Mouse (Mus musculus): ENCODE results near the gene Atrnl1. TPM values are rescaled to one million over a fixed set of nuclear protein-coding genes. Genes with fewer than 3 reads are reported as not detected.

Gene Atrnl1
- polyA plus RNA-seq, 1 experiment = 5.6 TPM

DNA sequence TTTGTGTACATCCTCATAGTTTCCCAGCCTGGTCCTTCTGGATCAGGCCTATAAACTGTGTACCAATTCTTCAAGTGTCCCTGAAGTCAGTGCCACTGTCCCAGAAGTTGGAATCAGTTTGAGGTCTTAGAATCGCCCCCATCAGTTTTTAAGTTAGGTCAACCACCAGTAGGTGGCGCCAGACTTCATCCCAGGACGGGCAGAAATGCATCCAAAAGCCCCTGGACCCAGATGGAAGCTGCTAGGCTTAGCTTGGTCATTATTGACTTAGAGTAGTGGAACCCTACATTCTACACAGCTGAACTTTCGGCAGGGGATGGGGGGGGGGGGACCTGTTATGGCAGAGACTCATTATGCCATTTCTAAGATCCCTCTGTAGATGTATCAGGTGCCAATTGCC is 387.1 kb downstream of the Atrnl1 start:
- WGBS = 57% methylated on average over 4 of the region's 4 CpGs
- peak; percentile 29; the same call in 1 of the 2 replicates for TF ChIP-seq CTCF (IDR thresholded peaks at IDR 0.05; ENCODE audit: extremely low read depth, insufficient read depth, insufficient read length, insufficient replicate concordance)
- no peak for TF ChIP-seq POLR2A (IDR thresholded peaks at IDR 0.05; ENCODE audit: low read depth, low read length)
- peak in 1 of 2 experiments; percentile 12 for DNase-seq (ENCODE audit: low read depth in 1 of 2, low spot score in 2 of 2)

DNA sequence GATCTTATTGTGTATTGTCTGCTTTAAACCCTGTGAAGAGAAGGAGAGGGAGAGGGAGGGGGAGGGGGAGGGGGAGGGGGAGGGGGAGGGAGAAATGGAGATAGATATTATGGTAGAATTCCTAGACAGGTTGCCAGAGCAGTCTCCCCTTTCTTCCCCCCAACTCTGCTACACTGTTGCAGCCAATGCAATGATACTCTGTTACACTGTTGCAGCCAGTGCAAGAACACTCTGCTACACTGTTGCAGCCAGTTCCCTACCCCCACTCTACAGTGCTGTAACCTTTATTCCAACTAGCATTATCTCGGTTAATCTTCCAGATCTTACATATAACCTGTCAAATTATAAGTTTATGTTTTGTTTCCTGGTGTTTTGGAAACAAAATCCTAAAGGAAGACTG is 400.8 kb downstream of the Atrnl1 start:
- no peak overlapping the region for H3K4me3 ChIP-seq (ENCODE audit: extremely low read depth, insufficient read depth, insufficient read length)
- no peak for DNase-seq (ENCODE audit: low read depth in 1 of 2, low spot score in 2 of 2)
- WGBS = 87% methylated on average over 1 of the region's 1 CpGs
- H3K27me3 ChIP-seq (ENCODE audit: control insufficient read depth, insufficient read depth, low read length) = no peaks in the 10 kb centered on the region
- H3K27ac ChIP-seq (ENCODE audit: insufficient read depth, low read length) = no peak overlapping the region
- TF ChIP-seq POLR2A (IDR thresholded peaks at IDR 0.05; ENCODE audit: low read depth, low read length) (no peak), CTCF (IDR thresholded peaks at IDR 0.05; ENCODE audit: extremely low read depth, insufficient read depth, insufficient read length, insufficient replicate concordance) (no peak)
- H3K4me1 ChIP-seq (ENCODE audit: control insufficient read depth, insufficient read depth, insufficient read length) = no peaks in the 10 kb centered on the region
- H3K36me3 ChIP-seq (ENCODE audit: control insufficient read depth, insufficient read depth, low read length) = no peaks in the 10 kb centered on the region

More for the DNA sequence above, 387.1 kb downstream of the Atrnl1 start:
- Histone ChIP-seq H3K4me1 (ENCODE audit: control insufficient read depth, insufficient read depth, insufficient read length) (peaks cover 5% of the 10 kb centered on the region; the same call in 1 of the 2 replicates), H3K4me3 (ENCODE audit: extremely low read depth, insufficient read depth, insufficient read length) (no peak overlapping the region), H3K27ac (ENCODE audit: insufficient read depth, low read length) (no peak overlapping the region), H3K27me3 (ENCODE audit: control insufficient read depth, insufficient read depth, low read length) (no peaks in the 10 kb centered on the region), H3K36me3 (ENCODE audit: control insufficient read depth, insufficient read depth, low read length) (no peaks in the 10 kb centered on the region)

DNA sequence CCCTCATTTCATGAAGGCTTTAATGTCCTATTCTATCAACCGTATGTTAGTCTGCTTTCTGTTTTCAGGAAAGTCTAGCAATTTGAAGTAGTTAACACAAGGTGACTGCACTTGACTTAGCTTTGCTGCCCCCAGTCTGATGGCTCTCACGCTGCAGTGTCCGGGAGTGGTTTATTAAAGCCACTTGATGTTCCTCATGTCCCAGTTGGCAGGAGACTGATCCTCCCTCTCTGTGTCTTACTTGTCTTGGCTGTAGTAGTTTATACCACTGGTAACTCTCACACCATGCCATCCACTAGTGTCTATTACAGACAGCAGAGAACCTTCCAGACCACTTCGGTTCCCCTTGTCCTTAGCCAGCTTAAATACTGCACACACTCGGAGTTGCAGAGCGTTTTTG is 404.9 kb downstream of the Atrnl1 start:
- TF ChIP-seq POLR2A (IDR thresholded peaks at IDR 0.05; ENCODE audit: low read depth, low read length) (no peak), CTCF (IDR thresholded peaks at IDR 0.05; ENCODE audit: extremely low read depth, insufficient read depth, insufficient read length, insufficient replicate concordance) (no peak)
- H3K27ac ChIP-seq (ENCODE audit: insufficient read depth, low read length) = no peak overlapping the region
- no peaks in the 10 kb centered on the region for H3K27me3 ChIP-seq (ENCODE audit: control insufficient read depth, insufficient read depth, low read length)
- 93% methylated on average over 6 of the region's 6 CpGs for WGBS
- no peak overlapping the region for H3K4me3 ChIP-seq (ENCODE audit: extremely low read depth, insufficient read depth, insufficient read length)
- no peaks in the 10 kb centered on the region for H3K4me1 ChIP-seq (ENCODE audit: control insufficient read depth, insufficient read depth, insufficient read length)
- no peak for DNase-seq (ENCODE audit: low read depth in 1 of 2, low spot score in 2 of 2)
- no peaks in the 10 kb centered on the region for H3K36me3 ChIP-seq (ENCODE audit: control insufficient read depth, insufficient read depth, low read length)

DNA sequence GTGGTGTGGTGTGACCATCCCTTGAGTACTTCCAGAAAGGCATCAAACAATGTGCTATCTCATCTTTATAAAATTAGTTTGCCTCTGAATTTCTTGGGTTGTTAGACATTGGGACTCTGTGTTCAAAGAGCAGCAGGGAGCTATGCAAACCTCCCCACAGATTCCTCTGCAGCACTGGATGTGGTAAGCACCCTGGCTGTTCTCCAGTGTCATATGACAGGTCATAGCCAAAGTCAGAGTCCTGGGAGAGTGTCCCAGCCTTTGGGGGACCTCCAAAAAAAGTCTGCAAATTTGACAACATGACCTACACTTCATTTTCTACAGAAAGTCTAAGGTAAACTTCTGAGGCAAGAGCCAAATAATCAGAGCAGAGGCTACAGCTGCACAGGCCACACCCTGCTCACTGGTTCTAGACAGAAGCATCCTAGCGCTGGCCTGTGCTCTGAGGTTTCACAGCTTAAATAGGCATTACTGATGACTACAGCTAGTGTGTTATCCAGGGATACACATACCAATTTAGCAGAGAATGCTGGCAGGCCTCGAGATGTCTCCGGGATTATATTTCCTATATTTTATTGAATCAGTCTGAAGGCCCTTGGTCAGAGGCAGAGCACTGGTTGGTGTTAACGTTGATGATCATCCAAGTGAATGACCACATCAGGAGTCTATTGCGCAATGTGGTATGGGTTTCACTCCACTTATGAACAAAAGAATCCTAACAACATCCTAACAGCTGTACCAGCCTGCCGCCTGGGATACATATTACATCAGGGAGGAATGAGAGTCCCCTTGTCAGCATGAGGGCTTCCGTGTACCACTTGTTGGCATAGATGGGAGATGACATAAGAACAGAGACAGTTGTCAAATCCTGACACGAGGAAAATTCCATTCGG is 406.0 kb downstream of the Atrnl1 start:
- Histone ChIP-seq H3K36me3 (ENCODE audit: control insufficient read depth, insufficient read depth, low read length) (no peaks in the 10 kb centered on the region), H3K27me3 (ENCODE audit: control insufficient read depth, insufficient read depth, low read length) (no peaks in the 10 kb centered on the region), H3K4me1 (ENCODE audit: control insufficient read depth, insufficient read depth, insufficient read length) (no peaks in the 10 kb centered on the region), H3K4me3 (ENCODE audit: extremely low read depth, insufficient read depth, insufficient read length) (no peak overlapping the region), H3K27ac (ENCODE audit: insufficient read depth, low read length) (no peak overlapping the region)
- 93% methylated on average over 9 of the region's 9 CpGs for WGBS
- no peak for TF ChIP-seq POLR2A (IDR thresholded peaks at IDR 0.05; ENCODE audit: low read depth, low read length)
- no peak for TF ChIP-seq CTCF (IDR thresholded peaks at IDR 0.05; ENCODE audit: extremely low read depth, insufficient read depth, insufficient read length, insufficient replicate concordance)
- DNase-seq (ENCODE audit: low read depth in 1 of 2, low spot score in 2 of 2) = no peak

DNA sequence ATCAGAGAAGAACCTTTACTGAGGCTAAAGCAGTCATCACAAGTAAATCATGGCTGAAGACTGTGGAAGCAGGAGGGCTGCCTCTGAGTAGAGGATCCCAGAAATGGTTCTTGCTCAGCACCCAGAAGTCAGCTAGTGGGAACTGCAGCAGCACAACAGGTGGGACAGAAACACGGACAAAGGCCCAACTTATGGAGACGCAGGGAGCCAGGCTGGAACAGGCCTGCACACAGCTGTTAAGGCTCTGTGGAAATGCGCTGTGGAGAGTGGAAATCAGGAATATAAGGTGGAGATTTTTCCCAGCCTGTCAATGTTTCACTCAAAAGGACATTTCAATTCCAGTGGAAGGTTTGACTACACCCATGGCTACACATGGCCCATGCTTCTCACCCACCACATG is 406.6 kb downstream of the Atrnl1 start:
- Histone ChIP-seq H3K36me3 (ENCODE audit: control insufficient read depth, insufficient read depth, low read length) (no peaks in the 10 kb centered on the region), H3K4me1 (ENCODE audit: control insufficient read depth, insufficient read depth, insufficient read length) (no peaks in the 10 kb centered on the region), H3K4me3 (ENCODE audit: extremely low read depth, insufficient read depth, insufficient read length) (no peak overlapping the region), H3K27me3 (ENCODE audit: control insufficient read depth, insufficient read depth, low read length) (no peaks in the 10 kb centered on the region), H3K27ac (ENCODE audit: insufficient read depth, low read length) (no peak overlapping the region)
- WGBS = 95% methylated on average over 3 of the region's 3 CpGs
- DNase-seq (ENCODE audit: low read depth in 1 of 2, low spot score in 2 of 2) = no peak
- TF ChIP-seq POLR2A (IDR thresholded peaks at IDR 0.05; ENCODE audit: low read depth, low read length) (no peak), CTCF (IDR thresholded peaks at IDR 0.05; ENCODE audit: extremely low read depth, insufficient read depth, insufficient read length, insufficient replicate concordance) (no peak)

DNA sequence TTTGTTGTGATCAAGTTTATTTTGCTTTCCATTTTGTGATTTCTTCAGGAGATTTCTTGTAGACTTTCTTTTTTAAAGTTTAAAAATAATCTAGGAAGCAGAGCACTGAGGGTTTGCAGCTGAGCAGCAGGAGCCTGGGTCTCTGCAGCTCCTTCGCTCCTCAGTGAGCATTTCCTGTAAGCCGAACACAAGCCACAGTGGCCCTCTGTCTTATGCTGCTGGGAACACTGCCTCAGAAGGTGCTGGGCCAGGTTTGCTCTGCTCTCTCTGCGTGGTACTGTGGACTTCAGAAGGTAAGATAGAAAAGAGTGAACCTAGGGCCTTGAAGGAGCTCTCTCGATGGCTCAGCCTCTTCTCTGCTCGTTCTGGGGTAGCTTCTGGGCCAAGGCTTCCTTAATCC is 407.9 kb downstream of the Atrnl1 start:
- no peak for DNase-seq (ENCODE audit: low read depth in 1 of 2, low spot score in 2 of 2)
- TF ChIP-seq CTCF (IDR thresholded peaks at IDR 0.05; ENCODE audit: extremely low read depth, insufficient read depth, insufficient read length, insufficient replicate concordance) = no peak
- no peak for TF ChIP-seq POLR2A (IDR thresholded peaks at IDR 0.05; ENCODE audit: low read depth, low read length)
- Histone ChIP-seq H3K36me3 (ENCODE audit: control insufficient read depth, insufficient read depth, low read length) (no peaks in the 10 kb centered on the region), H3K4me3 (ENCODE audit: extremely low read depth, insufficient read depth, insufficient read length) (no peak overlapping the region), H3K27ac (ENCODE audit: insufficient read depth, low read length) (no peak overlapping the region), H3K4me1 (ENCODE audit: control insufficient read depth, insufficient read depth, insufficient read length) (no peaks in the 10 kb centered on the region), H3K27me3 (ENCODE audit: control insufficient read depth, insufficient read depth, low read length) (no peaks in the 10 kb centered on the region)
- 69% methylated on average over 5 of the region's 5 CpGs for WGBS
